Mouse (Mus musculus) bone marrow macrophage, adult 2 months (primary cell): ENCODE results near the gene Atp4b.

Experiments used
- CTCF ChIP-seq: IDR thresholded peaks from 2 replicates; pipeline ENCODE4 v1.5.1; 2012; ENCODE audit warnings: low read depth, mild to moderate bottlenecking, low read length, moderate library complexity
- POLR2A ChIP-seq: IDR thresholded peaks from 2 replicates; pipeline ENCODE4 v1.6.1; 2012; ENCODE audit warnings: mild to moderate bottlenecking, low read depth, low read length, borderline replicate concordance

DNA sequence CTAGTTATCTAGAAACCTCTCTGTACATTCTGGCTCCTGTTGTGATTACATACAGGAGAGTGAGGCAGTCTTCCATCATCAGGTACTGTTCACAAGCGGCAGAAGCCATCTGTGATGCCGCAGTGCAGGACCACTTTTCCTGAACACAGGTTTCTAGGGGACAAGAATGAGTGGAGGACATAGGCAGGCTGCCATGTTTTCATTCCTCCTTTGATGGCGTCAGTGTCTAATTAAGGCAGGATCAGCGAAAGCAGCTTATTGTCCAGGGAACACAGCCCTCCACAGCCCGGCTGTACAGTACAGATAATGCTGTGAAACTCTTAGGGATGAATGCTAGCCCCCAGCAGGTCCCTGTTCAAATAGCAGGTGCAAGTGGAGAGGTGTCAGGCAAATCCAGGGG is 9.4 kb upstream of the Atp4b start:
- TF ChIP-seq CTCF (no peak), POLR2A (no peak)
